Mouse (Mus musculus): ENCODE results near the gene Foxl2.

Gene Foxl2

GRCm38 (mm10) chr9:98961591-98962477 is 6.7 kb downstream of the Foxl2 start:
- ATAC-seq (ENCODE audit: low TSS enrichment): no peak

GRCm38 (mm10) chr9:98962478-98963142 is 7.5 kb downstream of the Foxl2 start:
- ATAC-seq (ENCODE audit: low TSS enrichment): no peak

GRCm38 (mm10) chr9:98963661-98964060 is 8.6 kb downstream of the Foxl2 start:
- ATAC-seq (ENCODE audit: low TSS enrichment): no peak

- no peak for ATAC-seq (ENCODE audit: low TSS enrichment)
Observed at GRCm38 (mm10) chr9:98965084-98965483, 10.0 kb downstream of the Foxl2 start.

GRCm38 (mm10) chr9:98973101-98973521 is 18.0 kb downstream of the Foxl2 start:
- no peak for ATAC-seq (ENCODE audit: low TSS enrichment)

GRCm38 (mm10) chr9:98973561-98973960 is 18.5 kb downstream of the Foxl2 start:
- ATAC-seq (ENCODE audit: low TSS enrichment): no peak

- no peak for ATAC-seq (ENCODE audit: low TSS enrichment)
Observed at GRCm38 (mm10) chr9:98974898-98975297, 19.8 kb downstream of the Foxl2 start.

GRCm38 (mm10) chr9:98976081-98976480 is 21.0 kb downstream of the Foxl2 start:
- ATAC-seq (ENCODE audit: low TSS enrichment): no peak

- no peak for ATAC-seq (ENCODE audit: low TSS enrichment)
Observed at GRCm38 (mm10) chr9:98976520-98976919, 21.4 kb downstream of the Foxl2 start.

GRCm38 (mm10) chr9:98979431-98980416 is 24.6 kb downstream of the Foxl2 start:
- ATAC-seq (ENCODE audit: low TSS enrichment): peak; percentile 93

GRCm38 (mm10) chr9:98985800-98986475 is 30.9 kb downstream of the Foxl2 start, which contains the start of gene Faim:
Gene Faim, plus strand, starts transcription at chr9:98986373.
- peak; percentile 97 for ATAC-seq (ENCODE audit: low TSS enrichment)

- peak; percentile 44 for ATAC-seq (ENCODE audit: low TSS enrichment)
Observed at GRCm38 (mm10) chr9:98986476-98987096, 31.5 kb downstream of the Foxl2 start.

GRCm38 (mm10) chr9:98987131-98987530 is 32.0 kb downstream of the Foxl2 start:
- no peak for ATAC-seq (ENCODE audit: low TSS enrichment)

- ATAC-seq (ENCODE audit: low TSS enrichment): no peak
Observed at GRCm38 (mm10) chr9:98994103-98994502, 39.0 kb downstream of the Foxl2 start.

GRCm38 (mm10) chr9:98999881-99000339 is 44.8 kb downstream of the Foxl2 start:
- ATAC-seq (ENCODE audit: low TSS enrichment): peak; percentile 93

GRCm38 (mm10) chr9:99001326-99001725 is 46.2 kb downstream of the Foxl2 start:
- ATAC-seq (ENCODE audit: low TSS enrichment): no peak
